Mouse (Mus musculus) Patski (cell line): ENCODE measurements around the gene Clk2. TPM values are rescaled to one million over a fixed set of nuclear protein-coding genes. Genes with fewer than 3 reads are reported as not detected.

ENCODE experiments used
- ATAC-seq: fragments of 100-300 bp; one replicate; pipeline ENCODE4 v1.8.0; 2021
- CTCF ChIA-PET: fragments of 350-600 bp; sonication (Branson Sonifier 250); formaldehyde crosslinking; loops from one replicate; lab custom pipeline; 2022; ENCODE audit warnings: inconsistent platforms; lab: Charles Lee
- POLR2A ChIA-PET: fragments of 350-600 bp; sonication (Branson Sonifier 250); formaldehyde crosslinking; loops from one replicate; lab custom pipeline; 2022; ENCODE audit warnings: antibody characterized with exemption, inconsistent platforms; lab: Charles Lee
- DNase-seq: peaks from one replicate; pipeline ENCODE4 v3.0.0-alpha.2; 2011; ENCODE audit warnings: low read depth, low spot score
- H3K27me3 ChIP-seq: fragments of 371-371 bp; one replicate; pipeline ENCODE4 v1.5.1; 2021
- CTCF ChIP-seq: fragments of 100-300 bp; IDR thresholded peaks from one replicate; pipeline ENCODE4 v1.5.1; 2021
- in situ Hi-C: fragments of 300-500 bp; cut with MboI; formaldehyde crosslinking; loops from 3 replicates; pipeline ENCODE4 v1.11.1; 2018; ENCODE audit warnings: low pct_unique_long_range_greater_than_20kb, mixed read lengths
- polyA plus RNA-seq: library from polyadenylated mRNA; unstranded; gene quantifications from one replicate; pipeline ENCODE4 v1.2.3, GENCODE M21; 2021

Clk2 gene
- polyA plus RNA-seq = 74.8 TPM

- ATAC-seq = peak; percentile 91
- no peaks in the 10 kb centered on the region for H3K27me3 ChIP-seq
- DNase-seq = no peak
- ChIA-PET CTCF (interaction anchor here (1.1 to 2.8 kb wide), 5 partner anchors 13 to 77 kb away, joined by 4 to 9 read pairs (median 8); partner anchors contain the start of gene Scamp3), POLR2A (interaction anchor here (0.7 to 2.2 kb wide), 10 partner anchors 9 to 83 kb away, joined by 3 to 11 read pairs (median 4); partner anchors contain the start of genes Pklr and Scamp3)
- in situ Hi-C loops = no loop called here
- no peak for TF ChIP-seq CTCF
These were observed at the start of gene Clk2 for GRCm38 (mm10) chr3:89164506-89165267. Clk2 (plus strand) TSS chr3:89164795.

- ATAC-seq (no peak), DNase-seq (no peak)
- POLR2A ChIA-PET = interaction anchor here (0.6 to 2.1 kb wide), 5 partner anchors 24 to 151 kb away, joined by 3 to 6 read pairs (median 4); partner anchors contain the start of gene Hcn3
- CTCF ChIA-PET = interaction anchor here (0.6 to 3.2 kb wide), 20 partner anchors 8 to 206 kb away, joined by 3 to 26 read pairs (median 4); partner anchors contain the start of genes Fdps, Pklr and Scamp3
- in situ Hi-C loops = no loop called here
- peak; percentile 65 for TF ChIP-seq CTCF
- no peaks in the 10 kb centered on the region for H3K27me3 ChIP-seq
These were observed 49.1 kb upstream of the Clk2 start for GRCm38 (mm10) chr3:89115522-89115921.

- ChIA-PET POLR2A (no interaction called here), CTCF (interaction anchor here (0.6 to 1.6 kb wide), 6 partner anchors 8 to 184 kb away, joined by 3 to 4 read pairs (median 4); partner anchors contain the start of gene Scamp3)
- peak; percentile 64 for ATAC-seq
- in situ Hi-C loops = loop anchor here (5.0 kb wide), 2 partner anchors 34 to 69 kb away; no protein-coding TSS in a partner anchor
- DNase-seq = peak; percentile 69
- no peak for TF ChIP-seq CTCF
- H3K27me3 ChIP-seq = no peaks in the 10 kb centered on the region
These were observed 41.3 kb upstream of the Clk2 start for GRCm38 (mm10) chr3:89123313-89123712.

GRCm38 (mm10) chr3:89124241-89124640, 40.4 kb upstream of the Clk2 start:
- DNase-seq = no peak
- no peaks in the 10 kb centered on the region for H3K27me3 ChIP-seq
- in situ Hi-C loops = loop anchor here (5.0 kb wide), 2 partner anchors 33 to 68 kb away; no protein-coding TSS in a partner anchor
- ChIA-PET CTCF (interaction anchor here (1.0 to 1.6 kb wide), 6 partner anchors 9 to 72 kb away, joined by 3 to 4 read pairs (median 4); partner anchors contain the start of gene Scamp3), POLR2A (interaction anchor here (0.6 to 0.7 kb wide), 4 partner anchors 16 to 63 kb away, joined by 3 to 5 read pairs (median 3); no protein-coding TSS in a partner anchor)
- no peak for TF ChIP-seq CTCF
- no peak for ATAC-seq

GRCm38 (mm10) chr3:89125981-89126380, 38.6 kb upstream of the Clk2 start:
- DNase-seq (no peak), ATAC-seq (no peak)
- CTCF ChIA-PET = interaction anchor here (1.6 kb wide), 1 partner anchor 11 kb away, joined by 3 read pairs; no protein-coding TSS in a partner anchor
- TF ChIP-seq CTCF = no peak
- in situ Hi-C loops = no loop called here
- POLR2A ChIA-PET = no interaction called here
- no peaks in the 10 kb centered on the region for H3K27me3 ChIP-seq

- CTCF ChIA-PET = interaction anchor here (1.0 to 1.4 kb wide), 5 partner anchors 9 to 29 kb away, joined by 3 to 4 read pairs (median 3); no protein-coding TSS in a partner anchor
- POLR2A ChIA-PET = no interaction called here
- ATAC-seq = no peak
- in situ Hi-C loops = no loop called here
- DNase-seq = no peak
- no peaks in the 10 kb centered on the region for H3K27me3 ChIP-seq
- TF ChIP-seq CTCF = no peak
These were observed 34.7 kb upstream of the Clk2 start for GRCm38 (mm10) chr3:89129908-89130307.

GRCm38 (mm10) chr3:89131816-89132215, 32.8 kb upstream of the Clk2 start:
- no peak for TF ChIP-seq CTCF
- no peaks in the 10 kb centered on the region for H3K27me3 ChIP-seq
- CTCF ChIA-PET = interaction anchor here (1.2 kb wide), 1 partner anchor 32 kb away, joined by 4 read pairs; no protein-coding TSS in a partner anchor
- DNase-seq (no peak), ATAC-seq (no peak)
- POLR2A ChIA-PET = no interaction called here
- in situ Hi-C loops = no loop called here

- in situ Hi-C loops = no loop called here
- H3K27me3 ChIP-seq = no peaks in the 10 kb centered on the region
- DNase-seq = no peak
- CTCF ChIA-PET = no interaction called here
- POLR2A ChIA-PET = no interaction called here
- no peak for TF ChIP-seq CTCF
- no peak for ATAC-seq
These were observed 32.1 kb upstream of the Clk2 start for GRCm38 (mm10) chr3:89132285-89133062.

GRCm38 (mm10) chr3:89133063-89133450, 31.5 kb upstream of the Clk2 start:
- DNase-seq (no peak), ATAC-seq (no peak)
- CTCF ChIA-PET = no interaction called here
- in situ Hi-C loops = no loop called here
- POLR2A ChIA-PET = no interaction called here
- no peak for TF ChIP-seq CTCF
- no peaks in the 10 kb centered on the region for H3K27me3 ChIP-seq

GRCm38 (mm10) chr3:89133752-89134151, 30.8 kb upstream of the Clk2 start:
- H3K27me3 ChIP-seq = no peaks in the 10 kb centered on the region
- POLR2A ChIA-PET = no interaction called here
- ATAC-seq = no peak
- in situ Hi-C loops = no loop called here
- no peak for TF ChIP-seq CTCF
- DNase-seq = no peak
- CTCF ChIA-PET = interaction anchor here (0.6 to 1.2 kb wide), 2 partner anchors 9 to 18 kb away, joined by 3 to 4 read pairs; no protein-coding TSS in a partner anchor
